Mouse (Mus musculus) frontal cortex, postnatal 25 days (tissue): ENCODE data around the gene Tnfsf15.

Source experiments
- DNase-seq, 2 experiments: peaks; one replicate each; pipeline ENCODE4 v3.0.0; 2022; ENCODE audit warnings: low spot score in 2 of 2

The Tnfsf15 gene

DNA sequence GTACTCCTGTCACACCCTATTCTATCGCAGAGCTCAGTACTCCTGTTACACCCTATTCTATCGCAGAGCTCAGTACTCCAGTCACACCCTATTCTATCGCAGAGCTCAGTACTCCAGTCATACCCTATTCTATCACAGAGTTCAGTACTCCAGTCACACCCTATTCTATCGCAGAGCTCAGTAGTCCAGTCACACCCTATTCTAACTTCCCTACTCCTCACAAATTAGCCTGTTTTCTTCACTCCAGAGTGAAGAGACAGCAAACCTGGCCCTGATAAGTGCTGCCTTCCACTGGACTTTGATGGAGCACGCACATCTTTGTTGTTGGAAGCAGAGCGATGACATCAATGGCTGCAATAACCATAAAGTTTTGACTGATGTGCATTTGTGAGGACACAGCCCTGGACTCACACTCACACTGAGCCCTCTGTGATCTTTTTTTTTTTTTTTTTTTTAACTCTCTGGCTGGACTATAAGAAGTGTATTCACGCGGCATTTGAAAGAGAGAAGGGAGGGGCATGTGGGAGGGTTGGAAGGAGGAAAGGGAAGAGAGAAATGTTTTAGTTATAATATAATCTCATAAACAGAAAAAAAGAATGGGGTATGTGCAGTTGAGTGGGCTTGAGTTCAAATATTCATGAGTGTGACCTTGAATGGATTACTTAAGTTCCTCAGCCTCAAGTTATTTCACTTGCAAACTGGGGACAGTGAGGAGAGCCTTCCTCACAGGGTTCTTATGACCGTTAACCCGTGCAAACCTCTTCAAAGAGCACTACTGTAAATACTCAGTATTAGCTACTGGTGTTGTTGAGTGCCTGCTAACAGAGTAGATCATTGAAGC, 60.3 kb downstream of the Tnfsf15 start:
- no peak for DNase-seq

DNA sequence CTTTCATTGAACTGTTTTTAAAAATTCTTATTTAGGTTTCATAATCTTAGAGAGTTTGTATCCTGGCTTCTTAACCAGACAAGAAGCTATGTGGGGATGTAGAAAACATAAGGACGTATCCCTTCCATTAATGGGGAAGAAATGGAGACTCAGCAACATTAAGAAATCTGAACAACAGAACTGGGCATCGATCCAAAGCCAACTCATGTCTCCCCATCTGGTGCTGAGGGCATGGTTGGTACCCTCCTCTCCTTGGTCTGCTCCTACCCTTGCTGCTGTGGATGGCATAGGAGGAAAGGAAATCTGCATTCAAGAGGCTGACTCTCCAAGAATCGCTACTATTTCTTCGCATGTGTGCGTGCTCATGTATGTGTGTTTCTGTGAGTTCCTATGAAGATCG, 61.2 kb downstream of the Tnfsf15 start:
- DNase-seq, result no peak

DNA sequence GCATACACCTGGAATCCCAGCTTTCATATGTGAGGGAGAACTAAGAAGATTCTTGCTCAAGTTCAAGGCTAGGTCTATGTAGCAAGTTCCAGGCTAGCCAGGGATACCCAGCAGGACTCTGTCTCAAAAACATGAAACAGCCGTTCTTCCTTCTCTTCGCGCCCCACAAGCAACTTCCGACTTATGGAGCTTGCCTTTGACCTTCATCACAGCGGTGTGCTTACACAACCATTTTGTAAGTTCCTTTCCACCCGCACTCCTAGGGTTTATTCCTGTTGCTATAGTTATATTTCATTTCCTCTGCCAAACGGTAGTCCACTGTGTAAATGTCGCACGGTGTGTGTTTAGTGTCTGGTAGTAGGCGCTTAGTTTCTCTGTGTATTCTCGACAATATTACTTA, 61.9 kb downstream of the Tnfsf15 start:
- DNase-seq, result no peak

DNA sequence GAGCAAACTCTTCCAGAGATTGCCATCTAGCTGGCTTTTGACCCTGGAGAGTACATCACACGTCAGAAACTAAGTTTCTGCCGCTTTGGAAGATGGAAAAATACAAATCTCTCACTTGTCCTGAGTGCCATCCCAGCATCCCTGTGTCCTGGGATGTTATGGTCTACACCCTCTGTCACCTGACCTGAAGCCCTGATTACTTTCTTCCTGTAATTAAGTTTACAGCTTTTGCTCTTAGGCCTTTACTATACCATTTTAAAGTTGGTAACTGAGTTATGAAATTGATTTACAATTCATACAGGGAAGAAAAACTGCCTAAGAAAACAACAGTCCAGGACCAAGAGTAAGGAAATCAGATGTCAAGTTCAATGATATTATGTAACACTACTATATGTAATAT, 62.5 kb downstream of the Tnfsf15 start:
- DNase-seq, result no peak

DNA sequence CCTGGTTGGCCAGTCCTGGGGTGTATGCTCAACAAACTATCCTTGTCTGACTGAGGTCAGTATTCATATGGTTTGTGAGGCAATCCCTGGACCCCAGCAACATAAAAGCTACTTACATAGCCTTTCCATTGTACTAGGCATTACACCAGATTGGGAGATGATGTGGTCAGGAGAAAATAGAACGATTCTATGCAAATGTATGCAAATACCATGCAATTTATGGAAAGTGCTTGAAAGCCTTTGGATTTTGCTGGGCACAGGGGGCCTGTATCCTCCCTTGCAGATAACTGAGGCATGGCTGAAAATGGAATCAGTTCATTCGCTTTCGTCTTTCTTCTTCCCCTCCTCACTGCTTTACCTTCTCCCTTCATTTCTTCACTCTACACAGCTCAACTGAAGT, 63.4 kb downstream of the Tnfsf15 start:
- DNase-seq, result no peak
